Mouse (Mus musculus) telencephalon, adult 2 months (tissue): ENCODE data around the gene Wdr43.

Source experiments
- DNase-seq: peaks from one replicate; pipeline ENCODE4 v3.0.0-alpha.2; 2011; ENCODE audit warnings: low read depth, low spot score

Wdr43 gene

DNA sequence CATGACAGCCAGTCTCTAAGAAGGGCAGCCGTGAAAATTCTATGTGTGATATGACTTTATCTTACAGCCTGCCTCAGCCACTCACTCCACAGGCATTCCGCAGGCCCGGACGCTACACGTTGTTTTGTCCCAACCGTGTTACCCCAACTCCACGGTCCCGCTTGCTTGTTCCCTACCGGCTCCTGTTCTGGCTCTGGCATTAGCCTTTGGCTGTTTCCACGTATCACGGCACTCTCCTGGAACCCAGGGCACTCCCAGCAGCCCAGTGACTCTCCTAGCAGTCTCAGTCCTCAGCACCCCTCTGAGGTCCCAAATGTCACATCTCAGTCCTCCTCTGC lies 82.9 kb downstream of the Wdr43 start:
- no peak for DNase-seq

DNA sequence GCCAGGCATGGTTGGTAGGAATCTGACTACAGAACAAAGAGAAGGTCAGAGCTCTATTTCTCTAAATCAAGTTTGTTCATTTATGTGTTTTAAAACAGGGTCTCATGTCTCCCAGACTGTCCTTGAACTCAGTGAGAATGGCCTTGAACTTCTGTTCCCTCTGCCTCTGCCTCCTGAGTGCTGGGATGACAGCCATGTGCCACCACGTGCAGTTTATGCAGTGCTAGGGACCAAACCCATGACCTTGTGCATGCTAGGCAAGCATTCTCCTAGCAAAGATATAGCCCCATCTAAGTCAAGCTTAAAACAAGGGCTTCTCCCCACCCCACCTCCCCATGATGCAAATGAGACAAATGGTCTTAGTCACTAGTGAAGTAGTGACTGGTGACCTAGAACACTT lies 89.4 kb downstream of the Wdr43 start:
- DNase-seq: no peak

DNA sequence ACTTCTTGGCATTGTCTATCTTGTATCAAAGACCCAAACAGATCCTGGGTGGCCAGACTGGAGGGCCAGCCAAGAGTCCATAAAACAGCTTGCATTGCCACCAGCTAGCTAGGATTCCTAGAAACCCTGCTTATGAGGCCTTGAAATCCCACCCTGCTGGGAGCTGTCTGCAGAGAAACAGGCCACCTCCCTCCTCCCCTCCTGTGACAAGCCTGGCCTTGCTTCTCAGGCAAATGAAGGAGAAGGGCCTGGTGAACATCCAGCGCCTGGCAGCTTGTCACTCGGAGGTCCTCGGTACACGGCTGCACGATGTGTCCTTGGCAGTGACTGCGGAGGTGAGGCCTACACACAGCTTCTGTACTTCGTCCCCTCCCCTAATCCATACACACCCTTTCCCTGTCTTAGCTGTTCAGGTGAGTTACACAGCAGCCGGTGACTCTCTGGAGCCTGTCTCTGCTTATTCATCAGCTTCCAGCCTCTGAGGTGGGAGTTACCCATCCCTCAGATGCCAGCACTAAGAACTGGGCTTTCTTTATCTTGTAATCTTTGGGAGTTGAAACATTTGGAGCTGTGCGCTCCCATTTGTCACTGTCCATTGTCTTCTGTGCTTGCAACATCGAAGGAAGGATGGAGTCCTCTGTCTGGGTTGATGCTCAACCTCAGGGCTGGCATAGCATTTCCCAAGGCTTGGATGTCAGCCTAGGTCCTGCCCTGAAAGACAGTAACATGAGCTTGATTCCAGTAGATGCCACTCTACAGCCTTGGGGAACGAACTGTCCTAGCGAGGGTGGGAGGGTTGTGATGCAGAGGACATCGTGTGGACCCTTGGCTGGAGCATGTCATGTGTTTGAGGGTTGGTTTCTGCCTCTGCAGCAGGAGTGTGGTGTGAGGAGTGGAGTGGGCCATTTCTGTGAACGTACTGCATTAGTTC lies 90.1 kb downstream of the Wdr43 start:
- no peak for DNase-seq

DNA sequence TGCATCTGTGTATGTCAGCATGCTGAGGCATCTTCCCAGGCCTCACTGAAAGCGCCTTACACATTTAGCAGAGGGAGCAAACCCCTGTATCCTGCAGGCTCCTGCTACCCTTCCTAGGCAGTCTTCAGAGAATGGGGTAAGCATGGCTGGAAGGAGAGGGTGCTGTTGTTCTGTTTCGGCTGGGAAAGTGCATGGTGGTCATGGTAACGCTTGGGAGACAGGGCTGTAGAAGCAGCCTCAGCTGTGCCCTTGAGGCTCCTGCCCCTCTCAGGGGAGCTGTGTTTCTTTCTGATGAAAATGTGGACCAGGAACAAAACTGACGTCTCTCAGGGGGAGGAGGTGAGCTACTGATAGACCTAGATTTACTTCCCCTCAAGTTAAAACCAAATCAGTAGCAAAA lies 92.0 kb downstream of the Wdr43 start:
- no peak for DNase-seq
